Mouse (Mus musculus): ENCODE data around the gene Rabl6. TPM values are rescaled to one million over a fixed set of nuclear protein-coding genes. Genes with fewer than 3 reads are reported as not detected.

Rabl6 gene
- polyA plus RNA-seq, 1 experiment from 2014 or later = 40.0 TPM

GRCm38 (mm10) chr2:25616398-25616797 is 8.1 kb upstream of the Rabl6 start:
- no peak overlapping the region for H3K9ac ChIP-seq (ENCODE audit: low read depth, low read length)

GRCm38 (mm10) chr2:25608671-25609070 is 350 bp upstream of the Rabl6 start:
- Histone ChIP-seq H3K27ac (ENCODE audit: low read depth, low read length) (no peak overlapping the region), H3K36me3 (ENCODE audit: control insufficient read depth, insufficient read depth, low read length) (no peaks in the 10 kb centered on the region), H3K4me1 (ENCODE audit: control insufficient read depth, insufficient read depth, low read length) (peaks cover 10% of the 10 kb centered on the region; the same call in 1 of the 2 replicates), H3K4me2 (peak overlapping the region; percentile 73), H3K27me3 (ENCODE audit: control insufficient read depth, insufficient read depth, low read length) (peaks cover 19% of the 10 kb centered on the region), H3K9me3 (replicated peaks; ENCODE audit: control insufficient read depth, low read length) (no peaks in the 10 kb centered on the region), H3K4me3 (ENCODE audit: low read depth, low read length) (peak overlapping the region; percentile 99), H3K9ac (ENCODE audit: low read depth, low read length) (peak overlapping the region; percentile 98)
- no peak for ATAC-seq (replicated peaks; ENCODE audit: insufficient number of reproducible peaks, low FRiP score, low TSS enrichment)
- whole genome bisulfite sequencing (ENCODE audit: insufficient replicate concordance) = 70% methylated on average over 10 of the region's 10 CpGs

More at GRCm38 (mm10) chr2:25616398-25616797, 8.1 kb upstream of the Rabl6 start:
- no peak overlapping the region for H3K27ac ChIP-seq (ENCODE audit: low read depth, low read length)
- no peaks in the 10 kb centered on the region for H3K9me3 ChIP-seq (replicated peaks; ENCODE audit: control insufficient read depth, low read length)
- no peak for ATAC-seq (replicated peaks; ENCODE audit: insufficient number of reproducible peaks, low FRiP score, low TSS enrichment)
- no peaks in the 10 kb centered on the region for H3K36me3 ChIP-seq (ENCODE audit: control insufficient read depth, insufficient read depth, low read length)
- H3K4me2 ChIP-seq = peak overlapping the region; percentile 6; the same call in 1 of the 2 replicates
- peaks cover 66% of the 10 kb centered on the region for H3K27me3 ChIP-seq (ENCODE audit: control insufficient read depth, insufficient read depth, low read length)
- 15% methylated on average over 22 of the region's 22 CpGs for WGBS (ENCODE audit: insufficient replicate concordance)
- H3K4me1 ChIP-seq (ENCODE audit: control insufficient read depth, insufficient read depth, low read length) = peaks cover 6% of the 10 kb centered on the region
- H3K4me3 ChIP-seq (ENCODE audit: low read depth, low read length) = 0 out of 2 replicates have a peak overlapping the region, but pooled peaks have one; percentile 17

- Histone ChIP-seq H3K27ac (ENCODE audit: low read depth, low read length) (no peak overlapping the region), H3K36me3 (ENCODE audit: control insufficient read depth, insufficient read depth, low read length) (peaks cover 27% of the 10 kb centered on the region), H3K4me1 (ENCODE audit: control insufficient read depth, insufficient read depth, low read length) (peaks cover 13% of the 10 kb centered on the region; the same call in 1 of the 2 replicates), H3K4me2 (no peak overlapping the region), H3K9ac (ENCODE audit: low read depth, low read length) (no peak overlapping the region), H3K27me3 (ENCODE audit: control insufficient read depth, insufficient read depth, low read length) (no peaks in the 10 kb centered on the region), H3K4me3 (ENCODE audit: low read depth, low read length) (no peak overlapping the region), H3K9me3 (replicated peaks; ENCODE audit: control insufficient read depth, low read length) (no peaks in the 10 kb centered on the region)
- 90% methylated on average over 5 of the region's 5 CpGs for WGBS (ENCODE audit: insufficient replicate concordance)
- ATAC-seq (replicated peaks; ENCODE audit: insufficient number of reproducible peaks, low FRiP score, low TSS enrichment) = no peak
These were observed 5.8 kb downstream of the Rabl6 start for GRCm38 (mm10) chr2:25602526-25602925.

- WGBS (ENCODE audit: insufficient replicate concordance) = 76% methylated on average over 2 of the region's 2 CpGs
- no peak overlapping the region for H3K4me3 ChIP-seq (ENCODE audit: low read depth, low read length)
- H3K9me3 ChIP-seq (replicated peaks; ENCODE audit: control insufficient read depth, low read length) = no peaks in the 10 kb centered on the region
- no peaks in the 10 kb centered on the region for H3K27me3 ChIP-seq (ENCODE audit: control insufficient read depth, insufficient read depth, low read length)
- no peak overlapping the region for H3K9ac ChIP-seq (ENCODE audit: low read depth, low read length)
- H3K4me2 ChIP-seq = no peak overlapping the region
- H3K27ac ChIP-seq (ENCODE audit: low read depth, low read length) = no peak overlapping the region
- peaks cover 47% of the 10 kb centered on the region for H3K36me3 ChIP-seq (ENCODE audit: control insufficient read depth, insufficient read depth, low read length)
- H3K4me1 ChIP-seq (ENCODE audit: control insufficient read depth, insufficient read depth, low read length) = 0 out of 2 replicates have a peak, but pooled peaks cover 4% of the 10 kb centered on the region
- no peak for ATAC-seq (replicated peaks; ENCODE audit: insufficient number of reproducible peaks, low FRiP score, low TSS enrichment)
These were observed 8.3 kb downstream of the Rabl6 start for GRCm38 (mm10) chr2:25600037-25600436.

GRCm38 (mm10) chr2:25598749-25599148 is 9.6 kb downstream of the Rabl6 start:
- no peak overlapping the region for H3K4me2 ChIP-seq
- no peak overlapping the region for H3K9ac ChIP-seq (ENCODE audit: low read depth, low read length)
- H3K4me3 ChIP-seq (ENCODE audit: low read depth, low read length) = no peak overlapping the region
- H3K4me1 ChIP-seq (ENCODE audit: control insufficient read depth, insufficient read depth, low read length) = 0 out of 2 replicates have a peak, but pooled peaks cover 4% of the 10 kb centered on the region
- ATAC-seq (replicated peaks; ENCODE audit: insufficient number of reproducible peaks, low FRiP score, low TSS enrichment) = no peak
- H3K36me3 ChIP-seq (ENCODE audit: control insufficient read depth, insufficient read depth, low read length) = peaks cover 51% of the 10 kb centered on the region
- 86% methylated on average over 1 of the region's 1 CpGs for WGBS (ENCODE audit: insufficient replicate concordance)
- H3K9me3 ChIP-seq (replicated peaks; ENCODE audit: control insufficient read depth, low read length) = no peaks in the 10 kb centered on the region
- H3K27me3 ChIP-seq (ENCODE audit: control insufficient read depth, insufficient read depth, low read length) = no peaks in the 10 kb centered on the region
- H3K27ac ChIP-seq (ENCODE audit: low read depth, low read length) = no peak overlapping the region

- 0 out of 2 replicates have a peak, but pooled peaks cover 4% of the 10 kb centered on the region for H3K4me1 ChIP-seq (ENCODE audit: control insufficient read depth, insufficient read depth, low read length)
- no peak overlapping the region for H3K4me3 ChIP-seq (ENCODE audit: low read depth, low read length)
- H3K9me3 ChIP-seq (replicated peaks; ENCODE audit: control insufficient read depth, low read length) = no peaks in the 10 kb centered on the region
- peaks cover 60% of the 10 kb centered on the region for H3K36me3 ChIP-seq (ENCODE audit: control insufficient read depth, insufficient read depth, low read length)
- no peak for ATAC-seq (replicated peaks; ENCODE audit: insufficient number of reproducible peaks, low FRiP score, low TSS enrichment)
- WGBS (ENCODE audit: insufficient replicate concordance) = 88% methylated on average over 5 of the region's 5 CpGs
- no peak overlapping the region for H3K27ac ChIP-seq (ENCODE audit: low read depth, low read length)
- H3K4me2 ChIP-seq = no peak overlapping the region
- no peak overlapping the region for H3K9ac ChIP-seq (ENCODE audit: low read depth, low read length)
- no peaks in the 10 kb centered on the region for H3K27me3 ChIP-seq (ENCODE audit: control insufficient read depth, insufficient read depth, low read length)
These were observed 11.4 kb downstream of the Rabl6 start for GRCm38 (mm10) chr2:25596765-25597510.

GRCm38 (mm10) chr2:25591863-25592262 is 16.5 kb downstream of the Rabl6 start:
- no peak overlapping the region for H3K4me2 ChIP-seq
- no peaks in the 10 kb centered on the region for H3K27me3 ChIP-seq (ENCODE audit: control insufficient read depth, insufficient read depth, low read length)
- H3K4me3 ChIP-seq (ENCODE audit: low read depth, low read length) = no peak overlapping the region
- H3K27ac ChIP-seq (ENCODE audit: low read depth, low read length) = no peak overlapping the region
- H3K36me3 ChIP-seq (ENCODE audit: control insufficient read depth, insufficient read depth, low read length) = peaks cover 46% of the 10 kb centered on the region
- no peak overlapping the region for H3K9ac ChIP-seq (ENCODE audit: low read depth, low read length)
- 85% methylated on average over 2 of the region's 2 CpGs for WGBS (ENCODE audit: insufficient replicate concordance)
- H3K4me1 ChIP-seq (ENCODE audit: control insufficient read depth, insufficient read depth, low read length) = no peaks in the 10 kb centered on the region
- H3K9me3 ChIP-seq (replicated peaks; ENCODE audit: control insufficient read depth, low read length) = no peaks in the 10 kb centered on the region
- ATAC-seq (replicated peaks; ENCODE audit: insufficient number of reproducible peaks, low FRiP score, low TSS enrichment) = no peak

GRCm38 (mm10) chr2:25588227-25588907 is 20.0 kb downstream of the Rabl6 start:
- no peaks in the 10 kb centered on the region for H3K27me3 ChIP-seq (ENCODE audit: control insufficient read depth, insufficient read depth, low read length)
- no peak overlapping the region for H3K4me2 ChIP-seq
- 88% methylated on average over 8 of the region's 8 CpGs for WGBS (ENCODE audit: insufficient replicate concordance)
- H3K36me3 ChIP-seq (ENCODE audit: control insufficient read depth, insufficient read depth, low read length) = peaks cover 39% of the 10 kb centered on the region
- H3K27ac ChIP-seq (ENCODE audit: low read depth, low read length) = no peak overlapping the region
- no peak overlapping the region for H3K9ac ChIP-seq (ENCODE audit: low read depth, low read length)
- no peak for ATAC-seq (replicated peaks; ENCODE audit: insufficient number of reproducible peaks, low FRiP score, low TSS enrichment)
- no peaks in the 10 kb centered on the region for H3K4me1 ChIP-seq (ENCODE audit: control insufficient read depth, insufficient read depth, low read length)
- no peak overlapping the region for H3K4me3 ChIP-seq (ENCODE audit: low read depth, low read length)
- no peaks in the 10 kb centered on the region for H3K9me3 ChIP-seq (replicated peaks; ENCODE audit: control insufficient read depth, low read length)

Data from heart, embryonic 11.5 days (tissue).